Mouse (Mus musculus): ENCODE measurements at regions not wholly inside any gene's neighbourhood (a gene's known extent, or its start where the extent isn't known, plus 50 kb on each side); places are given as distances from the start of the nearest gene placed in this dataset.

- Histone ChIP-seq H3K9me3 (replicated peaks; ENCODE audit: control insufficient read depth, low read length) (no peaks in the 10 kb centered on the region), H3K4me1 (ENCODE audit: control insufficient read depth, insufficient read depth, low read length) (no peaks in the 10 kb centered on the region), H3K9ac (replicated peaks; ENCODE audit: low read length) (no peak overlapping the region), H3K27me3 (ENCODE audit: control insufficient read depth, insufficient read depth, low read length) (no peaks in the 10 kb centered on the region), H3K36me3 (replicated peaks; ENCODE audit: control insufficient read depth, insufficient read depth, low read depth, low read length) (no peaks in the 10 kb centered on the region), H3K4me2 (ENCODE audit: low read depth, low read length) (no peak overlapping the region), H3K27ac (replicated peaks; ENCODE audit: low read depth, low read length) (no peak overlapping the region), H3K4me3 (ENCODE audit: low read depth, low read length) (no peak overlapping the region)
- DNase-seq (ENCODE audit: low spot score) (no peak), ATAC-seq (replicated peaks; ENCODE audit: insufficient number of reproducible peaks, low FRiP score, low TSS enrichment, low read depth) (no peak)
- WGBS, result 63% methylated on average over 1 of the region's 1 CpGs
These were observed 118.4 kb upstream of the Plxna4 start for GRCm38 (mm10) chr6:32706376-32706775.

- Histone ChIP-seq H3K9me3 (replicated peaks; ENCODE audit: control insufficient read depth, low read length) (no peaks in the 10 kb centered on the region), H3K4me3 (ENCODE audit: low read depth, low read length) (no peak overlapping the region), H3K36me3 (replicated peaks; ENCODE audit: control insufficient read depth, insufficient read depth, low read depth, low read length) (no peaks in the 10 kb centered on the region), H3K4me2 (ENCODE audit: low read depth, low read length) (no peak overlapping the region), H3K27ac (replicated peaks; ENCODE audit: low read depth, low read length) (no peak overlapping the region), H3K9ac (replicated peaks; ENCODE audit: low read length) (no peak overlapping the region), H3K27me3 (ENCODE audit: control insufficient read depth, insufficient read depth, low read length) (no peaks in the 10 kb centered on the region), H3K4me1 (ENCODE audit: control insufficient read depth, insufficient read depth, low read length) (no peaks in the 10 kb centered on the region)
- 90% methylated on average over 8 of the region's 8 CpGs for WGBS
- no peak for DNase-seq (ENCODE audit: low spot score)
- ATAC-seq (replicated peaks; ENCODE audit: insufficient number of reproducible peaks, low FRiP score, low TSS enrichment, low read depth), result no peak
These were observed 115.5 kb upstream of the Plxna4 start for GRCm38 (mm10) chr6:32703466-32703865.

GRCm38 (mm10) chr6:32702245-32702791, 114.3 kb upstream of the Plxna4 start:
- Histone ChIP-seq H3K4me3 (ENCODE audit: low read depth, low read length) (no peak overlapping the region), H3K9ac (replicated peaks; ENCODE audit: low read length) (no peak overlapping the region), H3K4me1 (ENCODE audit: control insufficient read depth, insufficient read depth, low read length) (no peaks in the 10 kb centered on the region), H3K9me3 (replicated peaks; ENCODE audit: control insufficient read depth, low read length) (no peaks in the 10 kb centered on the region), H3K36me3 (replicated peaks; ENCODE audit: control insufficient read depth, insufficient read depth, low read depth, low read length) (no peaks in the 10 kb centered on the region), H3K27ac (replicated peaks; ENCODE audit: low read depth, low read length) (no peak overlapping the region), H3K4me2 (ENCODE audit: low read depth, low read length) (no peak overlapping the region), H3K27me3 (ENCODE audit: control insufficient read depth, insufficient read depth, low read length) (no peaks in the 10 kb centered on the region)
- no peak for DNase-seq (ENCODE audit: low spot score)
- ATAC-seq (replicated peaks; ENCODE audit: insufficient number of reproducible peaks, low FRiP score, low TSS enrichment, low read depth), result no peak
- 87% methylated on average over 11 of the region's 11 CpGs for WGBS

- H3K27me3 ChIP-seq (ENCODE audit: control insufficient read depth, insufficient read depth, low read length), result no peaks in the 10 kb centered on the region
- DNase-seq (ENCODE audit: low spot score) (no peak), ATAC-seq (replicated peaks; ENCODE audit: insufficient number of reproducible peaks, low FRiP score, low TSS enrichment, low read depth) (no peak)
- H3K27ac ChIP-seq (replicated peaks; ENCODE audit: low read depth, low read length), result no peak overlapping the region
- no peaks in the 10 kb centered on the region for H3K36me3 ChIP-seq (replicated peaks; ENCODE audit: control insufficient read depth, insufficient read depth, low read depth, low read length)
- H3K4me2 ChIP-seq (ENCODE audit: low read depth, low read length), result no peak overlapping the region
- no peak overlapping the region for H3K4me3 ChIP-seq (ENCODE audit: low read depth, low read length)
- H3K4me1 ChIP-seq (ENCODE audit: control insufficient read depth, insufficient read depth, low read length), result no peaks in the 10 kb centered on the region
- no peak overlapping the region for H3K9ac ChIP-seq (replicated peaks; ENCODE audit: low read length)
- 97% methylated on average over 1 of the region's 1 CpGs for WGBS
- H3K9me3 ChIP-seq (replicated peaks; ENCODE audit: control insufficient read depth, low read length), result no peaks in the 10 kb centered on the region
These were observed 111.8 kb upstream of the Plxna4 start for GRCm38 (mm10) chr6:32699811-32700210.

DNA sequence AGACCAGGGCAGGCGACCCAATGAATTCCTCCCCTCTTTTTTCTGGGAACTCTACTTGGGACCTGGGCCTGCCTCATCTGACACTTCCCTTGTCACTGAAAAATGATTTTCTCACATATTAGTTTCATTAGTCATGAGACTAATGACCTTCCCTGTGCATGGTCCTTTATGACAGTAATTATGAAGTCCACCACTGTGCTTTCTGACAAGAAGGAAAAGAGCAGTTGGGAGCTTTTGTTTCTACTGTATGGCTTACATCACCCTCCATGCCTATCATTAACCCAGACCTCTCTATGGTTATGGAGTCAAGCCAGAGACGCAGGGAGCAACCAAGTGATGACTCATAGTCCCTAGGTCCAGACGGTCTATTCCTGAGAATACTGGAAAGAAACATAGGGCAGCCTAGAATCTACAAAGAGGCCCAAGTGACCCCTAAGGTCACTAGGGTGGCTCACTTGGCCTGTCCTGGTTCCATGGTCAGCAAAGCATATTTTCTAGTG, 109.8 kb upstream of the Plxna4 start:
- DNase-seq (ENCODE audit: low spot score), result no peak

GRCm38 (mm10) chr6:32696037-32696436, 108.0 kb upstream of the Plxna4 start:
- DNase-seq (ENCODE audit: low spot score) (no peak), ATAC-seq (replicated peaks; ENCODE audit: insufficient number of reproducible peaks, low FRiP score, low TSS enrichment, low read depth) (no peak)
- no peak overlapping the region for H3K4me3 ChIP-seq (ENCODE audit: low read depth, low read length)
- H3K27ac ChIP-seq (replicated peaks; ENCODE audit: low read depth, low read length), result no peak overlapping the region
- H3K4me2 ChIP-seq (ENCODE audit: low read depth, low read length), result no peak overlapping the region
- no peaks in the 10 kb centered on the region for H3K4me1 ChIP-seq (ENCODE audit: control insufficient read depth, insufficient read depth, low read length)
- H3K36me3 ChIP-seq (replicated peaks; ENCODE audit: control insufficient read depth, insufficient read depth, low read depth, low read length), result no peaks in the 10 kb centered on the region
- 75% methylated on average over 2 of the region's 2 CpGs for WGBS
- no peak overlapping the region for H3K9ac ChIP-seq (replicated peaks; ENCODE audit: low read length)
- H3K9me3 ChIP-seq (replicated peaks; ENCODE audit: control insufficient read depth, low read length), result no peaks in the 10 kb centered on the region
- no peaks in the 10 kb centered on the region for H3K27me3 ChIP-seq (ENCODE audit: control insufficient read depth, insufficient read depth, low read length)

More for the DNA sequence above, 109.8 kb upstream of the Plxna4 start:
- Histone ChIP-seq H3K36me3 (replicated peaks; ENCODE audit: control insufficient read depth, insufficient read depth, low read depth, low read length) (no peaks in the 10 kb centered on the region), H3K4me2 (ENCODE audit: low read depth, low read length) (no peak overlapping the region), H3K9me3 (replicated peaks; ENCODE audit: control insufficient read depth, low read length) (no peaks in the 10 kb centered on the region), H3K9ac (replicated peaks; ENCODE audit: low read length) (no peak overlapping the region), H3K27ac (replicated peaks; ENCODE audit: low read depth, low read length) (no peak overlapping the region), H3K27me3 (ENCODE audit: control insufficient read depth, insufficient read depth, low read length) (no peaks in the 10 kb centered on the region), H3K4me1 (ENCODE audit: control insufficient read depth, insufficient read depth, low read length) (no peaks in the 10 kb centered on the region), H3K4me3 (ENCODE audit: low read depth, low read length) (no peak overlapping the region)
- no peak for ATAC-seq (replicated peaks; ENCODE audit: insufficient number of reproducible peaks, low FRiP score, low TSS enrichment, low read depth)
- 76% methylated on average over 3 of the region's 3 CpGs for WGBS

DNA sequence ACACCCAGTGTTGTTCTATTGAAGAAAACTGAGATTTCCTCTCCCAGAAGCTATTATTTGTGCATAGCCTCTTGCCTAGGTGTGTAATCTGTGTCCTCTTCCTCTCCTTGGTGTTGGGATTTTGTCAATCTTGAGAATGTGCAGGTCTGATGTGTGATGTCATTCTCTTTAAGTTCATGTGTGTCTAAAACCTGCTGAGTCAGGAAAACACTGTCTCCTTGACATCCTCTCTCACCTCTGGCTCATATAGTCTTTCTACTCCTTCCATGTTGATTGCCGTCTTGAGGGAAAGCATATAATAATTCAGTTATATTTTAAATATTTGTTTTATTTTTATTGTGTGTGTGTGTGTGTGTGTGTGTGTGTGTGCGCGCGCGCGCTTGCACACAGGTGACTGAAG, 84.6 kb upstream of the Plxna4 start:
- ATAC-seq (replicated peaks; ENCODE audit: insufficient number of reproducible peaks, low FRiP score, low TSS enrichment, low read depth), result no peak
- H3K36me3 ChIP-seq (replicated peaks; ENCODE audit: control insufficient read depth, insufficient read depth, low read depth, low read length), result no peaks in the 10 kb centered on the region
- WGBS, result 91% methylated on average over 6 of the region's 6 CpGs
- no peak overlapping the region for H3K4me3 ChIP-seq (ENCODE audit: low read depth, low read length)
- H3K27me3 ChIP-seq (ENCODE audit: control insufficient read depth, insufficient read depth, low read length), result no peaks in the 10 kb centered on the region
- no peaks in the 10 kb centered on the region for H3K4me1 ChIP-seq (ENCODE audit: control insufficient read depth, insufficient read depth, low read length)
- no peaks in the 10 kb centered on the region for H3K9me3 ChIP-seq (replicated peaks; ENCODE audit: control insufficient read depth, low read length)
- no peak for DNase-seq (ENCODE audit: low spot score)
- H3K27ac ChIP-seq (replicated peaks; ENCODE audit: low read depth, low read length), result no peak overlapping the region
- H3K9ac ChIP-seq (replicated peaks; ENCODE audit: low read length), result no peak overlapping the region
- H3K4me2 ChIP-seq (ENCODE audit: low read depth, low read length), result no peak overlapping the region

GRCm38 (mm10) chr6:32659743-32660142, 71.8 kb upstream of the Plxna4 start:
- H3K27me3 ChIP-seq (ENCODE audit: control insufficient read depth, insufficient read depth, low read length), result no peaks in the 10 kb centered on the region
- no peak overlapping the region for H3K9ac ChIP-seq (replicated peaks; ENCODE audit: low read length)
- no peaks in the 10 kb centered on the region for H3K9me3 ChIP-seq (replicated peaks; ENCODE audit: control insufficient read depth, low read length)
- H3K4me1 ChIP-seq (ENCODE audit: control insufficient read depth, insufficient read depth, low read length), result no peaks in the 10 kb centered on the region
- no peak overlapping the region for H3K27ac ChIP-seq (replicated peaks; ENCODE audit: low read depth, low read length)
- ATAC-seq (replicated peaks; ENCODE audit: insufficient number of reproducible peaks, low FRiP score, low TSS enrichment, low read depth), result no peak
- DNase-seq (ENCODE audit: low spot score), result no peak
- H3K36me3 ChIP-seq (replicated peaks; ENCODE audit: control insufficient read depth, insufficient read depth, low read depth, low read length), result no peaks in the 10 kb centered on the region
- H3K4me2 ChIP-seq (ENCODE audit: low read depth, low read length), result no peak overlapping the region
- H3K4me3 ChIP-seq (ENCODE audit: low read depth, low read length), result no peak overlapping the region

Measured in embryonic facial prominence, embryonic 11.5 days (tissue).